Mouse (Mus musculus) layer of hippocampus, postnatal 25 days (tissue): ENCODE data around the gene Sapcd2. TPM values are rescaled to one million over a fixed set of nuclear protein-coding genes. Genes with fewer than 3 reads are reported as not detected.
"Not testable (repeated sequence)": the region's sequence is repeated elsewhere in the genome, so short reads cannot be mapped to it uniquely, and the experiment has no call there.

ENCODE experiments used
- DNase-seq, 2 experiments: peaks; one replicate each; pipeline ENCODE4 v3.0.0; 2022; ENCODE audit warnings: mixed read lengths in 2 of 2, low spot score in 1 of 2; ENCODE audit errors: extremely low spot score in 1 of 2
- total RNA-seq, 2 experiments: library from RNA; stranded (reverse); gene quantifications; 2 replicates each; pipeline ENCODE4 v1.2.3; 2021

Gene Sapcd2
- total RNA-seq, 2 experiments from 2014 or later: 5.8 to 6.0 TPM

DNA sequence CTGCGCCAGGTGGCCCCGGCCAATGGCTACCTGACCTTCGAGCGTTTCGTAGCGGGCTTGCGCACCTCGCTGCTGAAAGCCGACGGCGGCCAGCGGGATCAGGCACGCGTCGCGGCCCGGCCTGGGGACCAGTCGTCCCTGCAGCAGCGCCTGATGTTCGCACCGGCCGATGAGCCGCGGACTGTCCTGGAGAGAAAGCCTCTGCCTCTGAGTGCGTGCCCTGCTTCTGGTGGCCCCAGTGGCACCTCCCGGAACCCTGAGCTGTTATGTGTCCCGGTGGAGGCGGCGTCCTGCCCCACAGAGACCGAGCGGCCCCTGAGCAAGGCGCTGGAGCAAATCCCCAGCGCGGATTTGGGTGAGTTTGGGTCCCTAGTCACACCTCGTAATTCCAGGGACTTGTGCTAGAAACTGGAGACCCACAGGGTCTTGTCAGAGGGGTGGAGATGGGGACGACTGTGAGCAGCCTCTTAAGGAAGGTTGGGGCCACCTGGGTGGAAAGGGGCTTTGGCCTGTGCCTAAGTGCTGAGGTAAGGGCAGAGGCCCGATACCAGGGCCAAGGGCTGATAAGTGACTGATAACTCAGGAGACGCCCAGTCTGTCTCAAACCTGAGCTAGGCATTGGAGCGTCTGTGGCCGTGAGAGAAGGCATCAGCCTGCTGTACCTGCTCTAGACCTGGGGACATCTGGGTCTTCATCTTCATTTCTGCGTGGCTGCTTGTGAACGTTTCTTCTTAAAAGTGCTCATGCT lies 697 bp downstream of the Sapcd2 start:
- no peak for DNase-seq

DNA sequence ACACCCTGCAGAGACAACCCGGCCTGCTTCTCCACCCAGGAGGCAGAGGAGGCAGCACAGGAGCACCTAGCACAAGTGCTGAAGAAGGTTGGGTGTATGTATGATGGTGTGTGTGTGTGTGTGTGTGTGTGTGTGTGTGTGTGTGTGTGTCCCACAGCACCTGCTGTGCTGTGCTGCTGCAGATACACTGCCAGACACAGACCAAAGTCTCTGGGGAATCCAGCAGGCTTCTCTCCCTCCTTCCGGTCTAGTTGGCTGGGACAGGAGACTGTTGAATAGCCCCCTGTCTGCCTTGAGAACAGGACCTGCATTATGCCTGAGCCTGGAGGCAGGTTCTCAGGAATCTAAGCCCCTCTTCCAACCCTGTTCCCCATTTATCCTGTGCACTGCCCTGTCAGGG lies 1.3 kb downstream of the Sapcd2 start:
- no peak for DNase-seq

DNA sequence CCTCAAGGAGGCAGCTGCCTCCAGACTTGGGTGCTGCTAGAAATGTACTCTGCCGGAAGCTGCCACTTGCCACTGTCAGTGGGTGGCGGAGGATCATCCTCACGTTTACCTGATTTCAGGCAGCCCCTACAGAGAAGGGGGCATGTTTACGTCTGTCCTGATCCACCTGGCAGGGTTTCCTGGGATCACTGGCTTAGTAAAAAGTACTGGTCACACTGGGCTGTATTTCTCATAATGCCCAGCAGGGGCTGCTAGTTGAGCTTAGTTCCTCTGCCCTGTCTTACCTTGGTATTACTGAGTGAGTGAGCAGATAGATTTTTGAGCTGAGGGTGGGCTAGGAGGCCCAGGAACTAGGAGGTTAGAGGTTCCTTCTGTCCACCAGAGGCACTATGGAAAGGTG lies 4.5 kb downstream of the Sapcd2 start:
- DNase-seq: peak in 1 of 2 experiments; percentile 63

DNA sequence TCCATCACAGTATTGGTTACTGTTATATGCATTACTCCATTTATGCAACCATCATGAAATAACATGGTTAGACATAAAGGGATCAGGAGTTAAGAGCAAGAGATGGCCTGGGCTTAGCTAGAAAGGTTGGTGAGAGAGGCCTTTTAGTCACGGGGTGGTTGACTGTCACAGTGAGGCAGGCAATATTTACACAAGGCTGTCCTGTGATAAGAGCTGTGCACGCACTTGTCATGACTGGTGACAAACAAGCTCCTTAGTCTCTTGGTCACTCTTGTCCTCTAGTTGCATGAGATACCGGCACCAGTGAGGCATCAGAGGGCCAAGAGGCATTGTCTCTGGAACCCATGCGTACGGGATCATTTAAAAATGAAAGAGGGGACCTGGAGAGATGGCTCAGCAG lies 12.4 kb downstream of the Sapcd2 start:
- DNase-seq: no peak

DNA sequence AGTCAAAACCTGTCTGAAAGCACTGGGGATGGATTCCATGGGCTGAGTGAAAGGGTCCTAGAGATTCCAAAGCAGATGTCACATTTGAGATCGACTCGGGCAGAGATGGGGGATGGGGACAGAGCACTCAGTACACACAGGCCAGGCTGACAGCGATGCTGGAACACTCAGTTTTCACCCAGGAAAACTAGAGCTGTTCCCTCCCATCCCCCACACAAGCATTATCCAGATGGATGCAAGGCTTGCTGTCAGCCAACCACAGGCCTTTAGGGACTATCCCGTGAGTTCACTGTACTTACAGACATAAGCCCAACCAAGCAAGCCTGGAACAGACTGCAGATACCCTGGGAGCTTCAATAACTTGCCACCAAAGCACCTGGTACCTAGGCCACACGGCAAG lies 19.1 kb downstream of the Sapcd2 start:
- no peak for DNase-seq

- DNase-seq: peak in 1 of 2 experiments; percentile 36
Observed at GRCm38 (mm10) chr2:25394281-25395221, 22.4 kb downstream of the Sapcd2 start.

GRCm38 (mm10) chr2:25395721-25396596 lies 23.8 kb downstream of the Sapcd2 start, which contains the start of gene Entpd2:
Entpd2 (plus strand) TSS chr2:25395874.
- no peak for DNase-seq

- peak in 1 of 2 experiments; percentile 41 for DNase-seq
Observed at GRCm38 (mm10) chr2:25396597-25396983, 24.5 kb downstream of the Sapcd2 start.

- DNase-seq: no peak
Observed at GRCm38 (mm10) chr2:25397010-25397409, 24.9 kb downstream of the Sapcd2 start.

- DNase-seq: no peak
Observed at GRCm38 (mm10) chr2:25398065-25398464, 25.9 kb downstream of the Sapcd2 start.

DNA sequence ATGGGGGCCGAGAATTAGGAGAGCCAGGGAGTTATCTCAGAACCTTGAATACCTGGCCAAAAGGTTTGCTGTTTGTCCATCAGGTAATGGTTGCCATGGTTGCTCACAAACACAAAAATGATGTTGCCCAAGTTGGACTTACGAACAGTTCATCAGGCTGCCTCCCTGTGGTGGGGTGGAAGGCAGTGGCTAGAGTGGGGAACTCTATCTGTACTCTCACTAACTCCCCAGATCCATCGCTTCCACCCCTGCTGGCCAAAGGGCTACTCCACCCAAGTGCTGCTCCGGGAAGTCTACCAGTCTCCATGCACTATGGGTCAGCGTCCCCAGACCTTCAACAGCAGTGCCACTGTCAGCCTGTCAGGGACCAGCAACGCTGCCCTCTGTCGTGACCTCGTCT lies 26.9 kb downstream of the Sapcd2 start, which contains the start of gene Npdc1:
Npdc1 (plus strand) TSS at position 301 of the 400 bp plus-strand sequence.
- no peak for DNase-seq

- DNase-seq: no peak
Observed at GRCm38 (mm10) chr2:25400291-25400690, 28.2 kb downstream of the Sapcd2 start.

- peak in 1 of 2 experiments; percentile 56 for DNase-seq
Observed at GRCm38 (mm10) chr2:25400764-25401163, 28.6 kb downstream of the Sapcd2 start.

- DNase-seq: peak; percentile 55 to 82
Observed at GRCm38 (mm10) chr2:25402377-25402971, 30.4 kb downstream of the Sapcd2 start.

DNA sequence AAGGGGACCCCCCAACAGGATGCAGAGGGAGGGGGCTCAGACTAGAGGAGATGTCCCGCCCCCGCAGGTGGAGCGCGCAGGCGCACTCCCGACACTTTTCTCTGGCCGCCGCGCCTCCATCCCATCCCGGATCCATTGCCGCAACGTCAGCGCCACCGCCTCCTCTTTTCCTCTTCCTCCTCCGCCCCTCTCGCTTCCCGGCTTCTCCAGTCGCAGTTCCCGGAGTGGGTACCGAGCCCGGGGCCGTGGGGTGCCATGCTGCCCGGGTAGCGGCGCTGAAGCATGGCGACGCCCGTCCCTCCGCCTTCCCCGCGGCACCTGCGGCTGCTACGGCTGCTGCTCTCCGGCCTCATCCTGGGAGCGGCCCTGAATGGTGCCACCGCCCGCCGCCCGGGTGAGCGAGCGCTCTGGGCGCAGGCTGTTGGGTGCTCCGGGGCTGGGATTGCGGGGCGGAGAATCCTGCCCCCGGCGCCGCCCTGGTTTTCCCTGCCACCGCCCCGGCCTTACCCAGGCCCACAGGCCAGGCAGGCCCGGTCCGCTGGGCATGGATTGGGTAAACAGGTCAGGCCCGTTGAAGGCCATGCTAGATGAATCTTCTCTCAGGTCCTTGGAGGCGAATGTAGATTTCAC lies 31.0 kb downstream of the Sapcd2 start:
- peak; percentile 81 to 89 for DNase-seq

DNA sequence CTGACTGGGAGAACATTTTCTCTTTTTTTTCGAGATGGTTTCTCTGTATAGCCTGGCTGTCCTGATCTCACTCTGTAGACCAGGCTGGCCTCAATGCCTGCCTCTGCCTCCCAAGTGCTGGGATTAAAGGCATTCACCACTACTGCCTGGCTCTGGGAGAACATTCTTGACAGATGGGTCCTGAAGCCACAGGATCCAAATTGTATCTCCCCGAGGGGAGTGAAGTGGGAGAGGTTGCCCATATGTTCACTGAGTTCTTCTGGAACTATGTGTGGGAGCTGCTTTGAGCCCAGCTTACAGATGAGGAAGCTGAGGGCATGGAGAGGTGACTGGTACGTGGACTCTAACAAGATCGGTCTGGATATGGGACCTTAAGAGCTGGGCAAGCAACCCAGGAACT lies 31.9 kb downstream of the Sapcd2 start:
- DNase-seq: no peak

- DNase-seq: no peak
Observed at GRCm38 (mm10) chr2:25408908-25409307, 36.8 kb downstream of the Sapcd2 start.

GRCm38 (mm10) chr2:25413436-25413835 lies 41.3 kb downstream of the Sapcd2 start:
- not testable (repeated sequence) for DNase-seq

DNA sequence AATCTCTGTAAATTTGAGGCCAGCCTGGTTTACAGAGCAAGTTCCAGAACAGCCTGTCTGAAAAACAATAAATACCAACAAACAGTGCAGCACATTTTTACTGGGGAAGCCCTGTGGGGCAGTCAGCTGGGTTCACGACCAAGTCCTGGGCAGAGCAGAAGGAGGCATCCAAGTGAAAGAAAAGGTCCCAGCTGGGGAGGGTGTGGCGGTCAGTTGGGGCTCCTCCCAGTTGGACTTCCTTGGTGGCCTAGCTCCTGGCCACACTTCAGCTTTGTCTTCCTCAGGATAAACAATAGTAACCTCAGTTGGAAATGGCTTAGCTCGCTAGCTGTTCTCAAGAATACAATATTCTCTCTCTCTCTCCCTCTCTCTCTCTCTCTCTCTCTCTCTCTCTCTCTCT lies 45.3 kb downstream of the Sapcd2 start:
- no peak for DNase-seq
